Mouse (Mus musculus): ENCODE results near the gene Pde4d. TPM values are rescaled to one million over a fixed set of nuclear protein-coding genes. Genes with fewer than 3 reads are reported as not detected.

Pde4d gene
- total and polyA plus RNA-seq, 2 experiments from 2014 or later: 19.0 to 103 TPM

DNA sequence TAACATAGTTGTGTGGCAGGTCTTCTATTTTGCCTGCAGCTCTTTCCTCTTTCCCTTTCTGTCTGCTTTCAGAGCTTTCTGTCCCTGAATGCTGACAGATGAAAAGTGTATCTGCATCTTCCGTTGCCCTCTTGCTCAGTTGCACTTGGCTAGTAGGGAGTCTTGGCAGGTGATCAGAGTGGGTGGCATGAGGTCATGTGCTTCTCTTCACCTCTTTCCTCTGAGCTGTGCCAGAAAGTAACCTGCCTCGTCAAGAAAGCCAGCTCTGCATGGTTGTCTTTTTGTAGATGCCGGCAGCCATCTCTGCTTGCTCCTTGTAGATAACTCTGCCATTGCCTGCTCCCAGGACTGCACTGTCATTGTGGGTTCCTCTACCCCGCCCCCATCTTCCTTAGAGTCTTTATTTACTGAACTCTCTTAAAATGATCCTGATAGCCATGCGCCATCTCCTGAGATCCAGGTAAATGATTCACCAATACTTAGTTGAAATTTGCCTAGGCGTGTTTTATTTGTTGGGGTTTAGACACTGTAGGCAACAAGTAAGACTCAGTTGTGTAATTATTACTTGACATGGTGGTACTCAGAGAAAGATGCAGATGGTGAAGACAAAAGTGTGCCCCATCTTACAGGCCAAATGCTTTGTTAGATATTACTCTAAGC is 407.2 kb downstream of the Pde4d start:
- no peak overlapping the region for H3K9ac ChIP-seq (replicated peaks; ENCODE audit: low read length, poor library complexity, severe bottlenecking)
- no peaks in the 10 kb centered on the region for H3K36me3 ChIP-seq (ENCODE audit: insufficient read depth, low read length)
- H3K27ac ChIP-seq (ENCODE audit: low read depth, low read length): no peak overlapping the region
- no peak for ATAC-seq (ENCODE audit: low FRiP score)
- TF ChIP-seq CTCF (IDR thresholded peaks at IDR 0.05): no peak
- H3K4me1 ChIP-seq (ENCODE audit: insufficient read depth, low read length): no peaks in the 10 kb centered on the region
- no peaks in the 10 kb centered on the region for H3K9me3 ChIP-seq (ENCODE audit: low read length)
- no peaks in the 10 kb centered on the region for H3K27me3 ChIP-seq (ENCODE audit: insufficient read depth, low read length)
- no peak overlapping the region for H3K4me2 ChIP-seq (ENCODE audit: low read depth, low read length, poor library complexity, severe bottlenecking)
- 83% methylated on average over 6 of the region's 6 CpGs for WGBS
- no peak overlapping the region for H3K4me3 ChIP-seq (ENCODE audit: low read depth, low read length)
- no peak for DNase-seq (ENCODE audit: low spot score)

DNA sequence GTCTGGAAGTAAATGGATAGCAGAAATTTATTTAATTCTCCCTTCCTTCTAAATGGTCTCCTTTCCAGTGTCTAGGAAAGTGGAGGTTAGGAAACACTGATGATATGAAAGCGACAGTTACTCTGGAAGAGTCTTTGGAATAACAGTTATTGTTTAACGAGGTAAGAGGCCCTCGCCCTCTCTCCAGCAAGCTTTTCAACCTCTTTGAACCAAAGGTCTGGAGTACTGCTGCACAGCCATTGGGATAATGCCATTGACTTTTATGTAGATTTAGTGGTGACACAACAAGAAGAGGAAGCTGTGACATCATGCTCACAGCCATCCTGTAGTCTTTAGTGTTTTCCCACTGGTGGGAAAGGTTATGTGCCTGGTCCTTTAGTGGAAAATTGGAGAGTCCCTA is 409.6 kb downstream of the Pde4d start:
- 87% methylated on average over 3 of the region's 3 CpGs for WGBS
- Histone ChIP-seq H3K27me3 (ENCODE audit: insufficient read depth, low read length) (no peaks in the 10 kb centered on the region), H3K27ac (ENCODE audit: low read depth, low read length) (no peak overlapping the region), H3K4me3 (ENCODE audit: low read depth, low read length) (no peak overlapping the region), H3K4me2 (ENCODE audit: low read depth, low read length, poor library complexity, severe bottlenecking) (no peak overlapping the region), H3K9ac (replicated peaks; ENCODE audit: low read length, poor library complexity, severe bottlenecking) (no peak overlapping the region), H3K36me3 (ENCODE audit: insufficient read depth, low read length) (no peaks in the 10 kb centered on the region), H3K9me3 (ENCODE audit: low read length) (no peaks in the 10 kb centered on the region), H3K4me1 (ENCODE audit: insufficient read depth, low read length) (no peaks in the 10 kb centered on the region)
- ATAC-seq (ENCODE audit: low FRiP score) (no peak), DNase-seq (ENCODE audit: low spot score) (no peak)
- no peak for TF ChIP-seq CTCF (IDR thresholded peaks at IDR 0.05)

DNA sequence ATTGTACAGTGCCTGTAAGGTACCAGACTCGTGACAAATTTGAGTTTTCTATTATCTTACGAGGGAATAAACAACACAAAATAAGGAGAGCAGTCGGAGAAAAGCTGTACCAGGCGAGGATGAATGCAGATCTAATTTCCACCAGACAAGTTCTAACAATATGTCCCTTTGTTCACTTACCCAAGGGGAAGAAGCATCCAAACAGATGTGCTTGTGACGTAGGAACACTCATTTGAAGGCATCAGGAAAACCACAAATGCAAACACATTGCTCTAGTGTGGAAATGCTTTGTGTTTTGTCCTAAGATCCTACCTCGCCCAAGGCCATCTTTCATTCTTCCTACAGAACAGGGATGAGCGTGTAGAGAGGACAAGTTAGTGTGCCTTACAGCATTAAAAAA is 411.0 kb downstream of the Pde4d start:
- no peaks in the 10 kb centered on the region for H3K27me3 ChIP-seq (ENCODE audit: insufficient read depth, low read length)
- H3K9me3 ChIP-seq (ENCODE audit: low read length): no peaks in the 10 kb centered on the region
- no peak overlapping the region for H3K9ac ChIP-seq (replicated peaks; ENCODE audit: low read length, poor library complexity, severe bottlenecking)
- ATAC-seq (ENCODE audit: low FRiP score): no peak
- H3K36me3 ChIP-seq (ENCODE audit: insufficient read depth, low read length): no peaks in the 10 kb centered on the region
- no peak for TF ChIP-seq CTCF (IDR thresholded peaks at IDR 0.05)
- DNase-seq (ENCODE audit: low spot score): no peak
- no peak overlapping the region for H3K4me3 ChIP-seq (ENCODE audit: low read depth, low read length)
- no peak overlapping the region for H3K27ac ChIP-seq (ENCODE audit: low read depth, low read length)
- WGBS: 81% methylated on average over 7 of the region's 7 CpGs
- no peak overlapping the region for H3K4me2 ChIP-seq (ENCODE audit: low read depth, low read length, poor library complexity, severe bottlenecking)
- no peaks in the 10 kb centered on the region for H3K4me1 ChIP-seq (ENCODE audit: insufficient read depth, low read length)

DNA sequence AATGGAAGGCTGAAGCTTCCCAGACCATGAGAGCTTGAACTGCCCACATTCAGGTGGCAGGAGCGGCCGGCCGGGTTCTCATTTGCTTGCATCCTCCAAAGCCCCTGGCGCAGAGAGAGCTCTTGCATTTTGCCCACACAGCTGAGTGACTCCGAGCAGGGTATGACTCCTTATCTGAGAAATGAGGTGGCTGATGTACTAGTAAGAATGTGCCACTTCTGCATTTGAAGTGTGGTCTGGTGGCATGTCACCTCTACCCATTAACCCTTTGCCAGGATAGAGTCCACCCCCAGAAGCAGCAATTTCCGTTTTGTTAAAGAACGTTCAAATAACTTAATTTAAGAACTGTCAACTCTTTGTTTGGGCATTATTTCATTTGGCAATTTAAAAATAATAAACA is 412.0 kb downstream of the Pde4d start:
- H3K36me3 ChIP-seq (ENCODE audit: insufficient read depth, low read length): no peaks in the 10 kb centered on the region
- no peak overlapping the region for H3K9ac ChIP-seq (replicated peaks; ENCODE audit: low read length, poor library complexity, severe bottlenecking)
- no peaks in the 10 kb centered on the region for H3K4me1 ChIP-seq (ENCODE audit: insufficient read depth, low read length)
- ATAC-seq (ENCODE audit: low FRiP score): no peak
- WGBS: 93% methylated on average over 7 of the region's 7 CpGs
- no peak for DNase-seq (ENCODE audit: low spot score)
- H3K9me3 ChIP-seq (ENCODE audit: low read length): no peaks in the 10 kb centered on the region
- no peaks in the 10 kb centered on the region for H3K27me3 ChIP-seq (ENCODE audit: insufficient read depth, low read length)
- H3K27ac ChIP-seq (ENCODE audit: low read depth, low read length): no peak overlapping the region
- no peak overlapping the region for H3K4me2 ChIP-seq (ENCODE audit: low read depth, low read length, poor library complexity, severe bottlenecking)
- H3K4me3 ChIP-seq (ENCODE audit: low read depth, low read length): no peak overlapping the region
- TF ChIP-seq CTCF (IDR thresholded peaks at IDR 0.05): no peak

DNA sequence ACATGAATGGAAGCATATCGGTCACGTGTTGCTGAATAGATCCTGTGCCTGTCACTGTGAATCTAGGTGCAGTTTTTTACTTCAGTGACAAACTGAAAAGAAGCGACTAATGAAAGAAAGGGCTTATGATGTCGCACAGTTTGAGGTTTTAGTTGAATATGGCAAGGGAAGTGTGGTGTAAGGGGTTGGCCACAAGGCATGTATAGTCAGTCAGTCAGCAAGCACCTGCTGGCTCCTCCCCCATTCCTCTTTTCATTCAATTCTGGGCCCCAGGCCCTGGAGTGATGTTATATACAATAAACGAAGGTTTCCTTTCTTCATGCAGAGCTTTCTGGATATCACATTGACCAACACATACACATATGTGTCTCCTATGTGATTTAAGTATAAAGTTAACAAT is 412.4 kb downstream of the Pde4d start:
- Histone ChIP-seq H3K4me3 (ENCODE audit: low read depth, low read length) (no peak overlapping the region), H3K27me3 (ENCODE audit: insufficient read depth, low read length) (no peaks in the 10 kb centered on the region), H3K9me3 (ENCODE audit: low read length) (no peaks in the 10 kb centered on the region), H3K4me1 (ENCODE audit: insufficient read depth, low read length) (no peaks in the 10 kb centered on the region), H3K36me3 (ENCODE audit: insufficient read depth, low read length) (no peaks in the 10 kb centered on the region), H3K27ac (ENCODE audit: low read depth, low read length) (no peak overlapping the region), H3K9ac (replicated peaks; ENCODE audit: low read length, poor library complexity, severe bottlenecking) (no peak overlapping the region), H3K4me2 (ENCODE audit: low read depth, low read length, poor library complexity, severe bottlenecking) (no peak overlapping the region)
- DNase-seq (ENCODE audit: low spot score) (no peak), ATAC-seq (ENCODE audit: low FRiP score) (no peak)
- 81% methylated on average over 5 of the region's 5 CpGs for WGBS
- no peak for TF ChIP-seq CTCF (IDR thresholded peaks at IDR 0.05)

DNA sequence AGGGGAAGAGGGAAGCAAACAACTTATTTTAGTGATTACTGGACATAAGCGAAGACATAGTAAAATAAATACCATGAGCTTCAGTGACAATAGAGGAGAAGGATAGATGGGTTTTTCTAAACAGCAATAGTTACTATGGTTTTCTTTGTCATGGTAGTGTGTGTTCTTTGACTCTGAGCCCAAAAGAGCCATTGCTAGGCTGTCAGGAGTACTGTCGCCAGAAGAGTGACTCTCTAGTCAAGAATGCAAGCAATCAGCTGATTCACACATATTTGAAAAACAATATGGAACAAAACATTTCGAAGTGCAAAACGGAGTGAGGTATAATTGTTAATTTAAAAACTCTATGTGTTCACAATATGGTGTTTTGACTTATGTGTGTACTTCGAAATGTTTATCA is 450.4 kb downstream of the Pde4d start:
- Histone ChIP-seq H3K27ac (ENCODE audit: low read depth, low read length) (no peak overlapping the region), H3K9me3 (ENCODE audit: low read length) (no peaks in the 10 kb centered on the region), H3K4me1 (ENCODE audit: insufficient read depth, low read length) (no peaks in the 10 kb centered on the region), H3K4me3 (ENCODE audit: low read depth, low read length) (no peak overlapping the region), H3K4me2 (ENCODE audit: low read depth, low read length, poor library complexity, severe bottlenecking) (no peak overlapping the region), H3K36me3 (ENCODE audit: insufficient read depth, low read length) (no peaks in the 10 kb centered on the region), H3K27me3 (ENCODE audit: insufficient read depth, low read length) (no peaks in the 10 kb centered on the region), H3K9ac (replicated peaks; ENCODE audit: low read length, poor library complexity, severe bottlenecking) (no peak overlapping the region)
- no peak for DNase-seq (ENCODE audit: low spot score)
- no peak for TF ChIP-seq CTCF (IDR thresholded peaks at IDR 0.05)
- WGBS: 82% methylated on average over 5 of the region's 5 CpGs
- ATAC-seq (ENCODE audit: low FRiP score): no peak
